Mouse (Mus musculus) ES-E14 (cell line): ENCODE measurements at regions not wholly inside any gene's neighbourhood (a gene's known extent, or its start where the extent isn't known, plus 50 kb on each side); places are given as distances from the start of the nearest gene placed in this dataset.

Experiments used
- DNase-seq: peaks from one replicate; pipeline ENCODE4 v3.0.0-alpha.2; 2013; ENCODE audit warnings: low read depth, low spot score
- H3K27ac ChIP-seq: 2 replicates; pipeline ENCODE4 v1.5.1; 2012; ENCODE audit warnings: low read depth, mild to moderate bottlenecking, low read length, moderate library complexity, mixed read lengths; ENCODE audit not compliant: poor library complexity, insufficient read depth, severe bottlenecking
- H3K36me3 ChIP-seq: 2 replicates; pipeline ENCODE4 v1.6.1; 2012; ENCODE audit warnings: mild to moderate bottlenecking, low read length, moderate library complexity, mixed read lengths; ENCODE audit not compliant: control insufficient read depth, poor library complexity, insufficient read depth, severe bottlenecking
- H3K4me1 ChIP-seq, 2 experiments: fragments of 150-350 bp in 1 of 2; sonication (generic) in 1 of 2; 2 replicates each; pipeline ENCODE4 v1.6.1; 2012; ENCODE audit warnings: low read length in 2 of 2, mild to moderate bottlenecking in 1 of 2, mixed read lengths in 1 of 2; ENCODE audit not compliant: control insufficient read depth in 2 of 2, insufficient read depth in 2 of 2, poor library complexity in 1 of 2
- H3K4me3 ChIP-seq, 2 experiments: fragments of 150-350 bp in 1 of 2; sonication (generic) in 1 of 2; 2 replicates each; pipeline ENCODE4 v1.5.1; 2012; ENCODE audit warnings: low read length in 2 of 2, low read depth in 1 of 2, mild to moderate bottlenecking in 1 of 2, mixed read lengths in 1 of 2; ENCODE audit not compliant: insufficient read depth in 1 of 2, poor library complexity in 1 of 2, severe bottlenecking in 1 of 2
- H3K9ac ChIP-seq: 2 replicates; pipeline ENCODE4 v1.6.1; 2012; ENCODE audit warnings: low read depth, mild to moderate bottlenecking, low read length, mixed read lengths; ENCODE audit not compliant: poor library complexity, insufficient read depth, severe bottlenecking
- H3K9me3 ChIP-seq: fragments of 150-350 bp; sonication (generic); 2 replicates; pipeline ENCODE4 v1.6.1; 2012; ENCODE audit warnings: low read depth, mild to moderate bottlenecking, low read length; ENCODE audit not compliant: control insufficient read depth, insufficient read depth
- CHD2 ChIP-seq: IDR thresholded peaks from 2 replicates; pipeline ENCODE4 v1.6.1; 2014; ENCODE audit warnings: mild to moderate bottlenecking, low read depth, low read length, inconsistent platforms
- HCFC1 ChIP-seq: IDR thresholded peaks from 2 replicates; pipeline ENCODE4 v1.6.1; 2012; ENCODE audit warnings: low read length, inconsistent platforms, borderline replicate concordance; ENCODE audit not compliant: insufficient read depth
- MAFK ChIP-seq: IDR thresholded peaks from 2 replicates; pipeline ENCODE4 v1.6.1; 2014; ENCODE audit warnings: mild to moderate bottlenecking, low read depth, low read length, inconsistent platforms; ENCODE audit not compliant: insufficient read depth
- ZC3H11A ChIP-seq: IDR thresholded peaks from 2 replicates; pipeline ENCODE4 v1.6.1; 2012; ENCODE audit warnings: low read depth, mild to moderate bottlenecking, inconsistent platforms, low read length, borderline replicate concordance
- ZNF384 ChIP-seq: IDR thresholded peaks from 2 replicates; pipeline ENCODE4 v1.6.1; 2012; ENCODE audit warnings: low read depth, low read length, inconsistent platforms
- in situ Hi-C, 2 experiments: fragments of 600-800 bp; cut with MboI; formaldehyde crosslinking; loops; one replicate each; pipeline ENCODE4 v1.15.1; 2025; ENCODE audit warnings: low sequenced_read_pairs in 2 of 2, inconsistent platforms in 1 of 2; ENCODE audit not compliant: unreplicated experiment in 2 of 2

DNA sequence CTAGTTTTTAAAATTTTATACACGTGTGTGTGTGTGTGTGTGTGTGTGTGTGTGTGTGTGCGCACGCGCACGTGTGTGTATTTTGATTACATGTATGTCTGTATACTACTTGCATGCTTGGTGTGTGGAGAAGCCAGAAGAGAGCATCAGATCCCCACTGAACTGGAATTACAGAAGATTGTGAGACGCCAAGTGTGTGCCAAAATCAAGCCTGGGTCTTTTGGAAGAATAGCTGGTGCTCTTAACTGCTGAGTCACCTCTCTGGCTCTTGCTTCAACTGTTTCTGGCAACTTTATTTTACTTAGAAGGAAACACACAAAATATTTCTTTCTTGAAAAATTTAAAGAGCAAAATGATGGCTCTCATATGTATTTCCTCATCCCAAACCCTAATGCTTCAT is 467.5 kb downstream of the Cetn3 start:
- Histone ChIP-seq H3K9me3 (no peaks in the 10 kb centered on the region), H3K36me3 (no peaks in the 10 kb centered on the region), H3K27ac (no peak overlapping the region), H3K4me1 (no peaks in the 10 kb centered on the region), H3K4me3 (no peak overlapping the region), H3K9ac (no peak overlapping the region)
- TF ChIP-seq MAFK: no peak
- TF ChIP-seq ZC3H11A: no peak
- TF ChIP-seq HCFC1: no peak
- TF ChIP-seq ZNF384: no peak
- no peak for TF ChIP-seq CHD2
- no peak for DNase-seq
- in situ Hi-C loops: no loop called here

DNA sequence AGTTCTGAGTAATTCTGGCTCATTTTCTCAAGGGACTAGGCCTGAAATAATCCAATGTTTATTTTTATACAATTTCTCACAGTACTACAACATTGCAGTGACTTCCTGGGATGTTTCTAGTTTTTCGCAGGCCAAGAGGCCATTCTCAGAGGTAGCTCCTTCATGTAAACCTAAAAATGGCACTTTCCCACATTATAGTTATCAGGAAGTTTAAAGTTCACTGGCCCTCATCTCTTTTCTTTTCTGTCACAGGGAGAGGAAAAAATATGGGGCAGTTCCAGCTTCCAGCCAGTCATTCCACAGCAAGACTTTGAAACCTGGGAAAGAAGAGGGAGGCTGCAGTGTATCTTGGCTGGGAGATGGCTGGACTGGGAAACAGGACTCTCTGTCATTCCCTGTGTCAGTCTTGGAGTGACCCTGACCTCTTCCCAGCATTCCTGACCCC is 475.6 kb downstream of the Cetn3 start:
- no peak overlapping the region for H3K4me3 ChIP-seq
- no peaks in the 10 kb centered on the region for H3K36me3 ChIP-seq
- TF ChIP-seq MAFK (no peak), ZC3H11A (no peak), HCFC1 (no peak), ZNF384 (no peak), CHD2 (no peak)
- no peak overlapping the region for H3K9ac ChIP-seq
- DNase-seq: no peak
- in situ Hi-C loops: no loop called here
- no peak overlapping the region for H3K27ac ChIP-seq
- no peaks in the 10 kb centered on the region for H3K9me3 ChIP-seq
- no peaks in the 10 kb centered on the region for H3K4me1 ChIP-seq

DNA sequence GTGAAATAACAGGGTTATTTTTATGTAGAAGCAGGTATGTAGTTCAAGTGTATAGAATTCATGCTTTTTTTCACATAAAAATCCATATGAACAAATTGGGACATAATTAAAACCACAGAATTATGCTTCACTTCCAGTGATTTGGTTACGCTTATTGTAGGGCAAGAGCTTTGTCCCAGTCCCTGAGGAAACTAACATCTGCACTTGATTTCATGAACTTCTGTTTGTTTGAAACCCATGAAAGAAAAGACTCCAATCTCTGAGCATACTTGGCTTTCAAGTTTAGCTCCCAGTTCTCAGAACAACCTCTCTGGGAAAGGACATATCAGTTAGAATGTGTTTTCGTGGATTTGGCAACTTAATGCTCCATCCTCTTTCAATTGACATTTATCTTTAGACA is 481.4 kb downstream of the Cetn3 start:
- no peaks in the 10 kb centered on the region for H3K36me3 ChIP-seq
- in situ Hi-C loops: no loop called here
- H3K27ac ChIP-seq: no peak overlapping the region
- no peaks in the 10 kb centered on the region for H3K4me1 ChIP-seq
- TF ChIP-seq CHD2 (no peak), ZC3H11A (no peak)
- DNase-seq: no peak
- H3K9ac ChIP-seq: no peak overlapping the region
- H3K9me3 ChIP-seq: no peaks in the 10 kb centered on the region
- H3K4me3 ChIP-seq: no peak overlapping the region

DNA sequence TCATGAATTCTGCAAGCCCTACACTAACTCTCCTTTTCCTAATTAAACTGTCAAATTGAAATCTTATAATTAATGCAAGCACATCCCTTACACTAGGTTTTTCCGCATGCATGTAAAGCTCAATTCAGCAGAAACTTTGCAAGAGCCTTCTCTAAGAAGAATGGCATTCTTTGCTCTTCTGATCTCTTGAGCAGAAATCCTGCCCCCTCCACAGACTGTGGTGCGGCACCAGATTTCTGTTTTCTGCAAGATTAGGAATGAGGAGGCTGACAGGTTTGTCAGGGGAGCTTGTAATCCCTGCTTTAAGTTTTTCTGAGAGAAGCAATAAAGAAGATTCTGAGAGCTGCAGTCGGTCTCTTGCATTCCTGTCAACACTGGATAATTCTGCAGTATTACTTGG is 482.3 kb downstream of the Cetn3 start:
- no peak overlapping the region for H3K27ac ChIP-seq
- H3K9ac ChIP-seq: no peak overlapping the region
- no peaks in the 10 kb centered on the region for H3K9me3 ChIP-seq
- in situ Hi-C loops: no loop called here
- no peaks in the 10 kb centered on the region for H3K4me1 ChIP-seq
- H3K4me3 ChIP-seq: no peak overlapping the region
- TF ChIP-seq HCFC1: no peak
- TF ChIP-seq ZNF384: no peak
- no peak for TF ChIP-seq ZC3H11A
- no peak for TF ChIP-seq CHD2
- TF ChIP-seq MAFK: no peak
- no peak for DNase-seq
- H3K36me3 ChIP-seq: no peaks in the 10 kb centered on the region

DNA sequence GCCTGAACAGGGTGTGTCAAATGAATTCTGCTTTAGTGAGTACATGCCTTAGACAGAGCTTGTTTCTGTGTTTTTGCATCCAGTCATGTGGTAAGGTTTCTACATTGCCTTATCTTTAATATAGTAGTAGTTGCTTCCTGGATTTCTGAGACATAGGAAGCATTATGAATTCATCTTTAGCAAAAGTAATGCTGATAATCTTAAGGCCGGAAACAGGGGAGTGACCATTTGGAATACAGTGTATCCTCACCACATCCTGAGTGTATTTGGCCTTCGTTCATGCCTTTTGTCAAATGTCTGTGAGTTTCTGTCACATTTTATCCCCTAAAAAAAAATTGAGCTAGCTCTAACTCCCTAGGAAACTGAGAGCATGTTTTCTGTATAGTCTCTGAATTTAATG is 482.9 kb downstream of the Cetn3 start:
- H3K27ac ChIP-seq: no peak overlapping the region
- in situ Hi-C loops: no loop called here
- no peaks in the 10 kb centered on the region for H3K4me1 ChIP-seq
- no peak overlapping the region for H3K9ac ChIP-seq
- no peak for DNase-seq
- H3K36me3 ChIP-seq: no peaks in the 10 kb centered on the region
- no peaks in the 10 kb centered on the region for H3K9me3 ChIP-seq
- TF ChIP-seq ZNF384 (no peak), CHD2 (no peak), ZC3H11A (no peak), MAFK (no peak), HCFC1 (no peak)
- H3K4me3 ChIP-seq: no peak overlapping the region
